Mouse (Mus musculus) MEL (cell line): Measurements from ENCODE around the gene Gm45021. TPM values are rescaled to one million over a fixed set of nuclear protein-coding genes. Genes with fewer than 3 reads are reported as not detected.

Experiments used
- DNase-seq: peaks from one replicate; pipeline ENCODE4 v3.0.0; 2011; ENCODE audit warnings: low read depth, low spot score
- H3K27ac ChIP-seq: 2 replicates; pipeline ENCODE4 v1.5.1; 2012; ENCODE audit warnings: low read depth, mild to moderate bottlenecking, control low read depth, low read length, moderate library complexity; ENCODE audit not compliant: control insufficient read depth
- H3K27me3 ChIP-seq, 2 experiments: fragments of 150-350 bp in 1 of 2; sonication (generic) in 1 of 2; 2 replicates each; pipeline ENCODE4 v1.6.1; 2012; ENCODE audit warnings: low read length in 2 of 2, mild to moderate bottlenecking in 2 of 2, improper control_type of control experiment in 1 of 2, moderate library complexity in 1 of 2; ENCODE audit not compliant: insufficient read depth in 2 of 2, control insufficient read depth in 1 of 2
- H3K36me3 ChIP-seq, 2 experiments: 2 replicates each; pipeline ENCODE4 v1.6.1; 2012 to 2014; ENCODE audit warnings: low read length in 2 of 2, improper control_type of control experiment in 1 of 2, inconsistent platforms in 1 of 2, mild to moderate bottlenecking in 1 of 2; ENCODE audit not compliant: insufficient read depth in 2 of 2, control insufficient read depth in 1 of 2
- H3K4me1 ChIP-seq, 2 experiments: fragments of 150-350 bp in 1 of 2; sonication (generic) in 1 of 2; 2 replicates each; pipeline ENCODE4 v1.6.1; 2012; ENCODE audit warnings: low read length in 2 of 2, improper control_type of control experiment in 1 of 2, mild to moderate bottlenecking in 1 of 2; ENCODE audit not compliant: insufficient read depth in 2 of 2, control insufficient read depth in 1 of 2
- H3K4me3 ChIP-seq, 2 experiments: fragments of 150-350 bp in 1 of 2; sonication (generic) in 1 of 2; 2 replicates each; pipeline ENCODE4 v1.5.1; 2012; ENCODE audit warnings: low read depth in 2 of 2, low read length in 2 of 2, mild to moderate bottlenecking in 2 of 2, moderate library complexity in 2 of 2, control low read depth in 1 of 2, improper control_type of control experiment in 1 of 2; ENCODE audit not compliant: control insufficient read depth in 1 of 2, insufficient read depth in 1 of 2
- H3K79me2 ChIP-seq: 2 replicates; pipeline ENCODE4 v1.6.1; 2012; ENCODE audit warnings: mild to moderate bottlenecking, low read length, moderate library complexity; ENCODE audit not compliant: control insufficient read depth, poor library complexity, insufficient read depth
- H3K9ac ChIP-seq: 2 replicates; pipeline ENCODE4 v1.6.1; 2012; ENCODE audit warnings: low read depth, mild to moderate bottlenecking, control low read depth, low read length, moderate library complexity; ENCODE audit not compliant: control insufficient read depth, poor library complexity, severe bottlenecking
- H3K9me3 ChIP-seq: fragments of 150-350 bp; sonication (generic); replicated peaks from 2 replicates; pipeline ENCODE4 v1.6.1; 2012; ENCODE audit warnings: mild to moderate bottlenecking, low read length, improper control_type of control experiment, moderate library complexity; ENCODE audit not compliant: insufficient read depth
- BHLHE40 ChIP-seq: IDR thresholded peaks from 2 replicates; pipeline ENCODE4 v1.6.1; 2012; ENCODE audit warnings: low read depth, mild to moderate bottlenecking, inconsistent platforms, low read length, improper control_type of control experiment, borderline replicate concordance
- CTCF ChIP-seq, 3 experiments: IDR thresholded peaks in 2 of 3; conservative IDR thresholded peaks in 1 of 3; 2 replicates each; pipeline ENCODE4 v1.5.1; 2011 to 2012; ENCODE audit warnings: low read length in 3 of 3, low read depth in 2 of 3, mild to moderate bottlenecking in 2 of 3, improper control_type of control experiment in 1 of 3, inconsistent platforms in 1 of 3, mixed read lengths in 1 of 3, moderate library complexity in 1 of 3; ENCODE audit not compliant: control insufficient read depth in 1 of 3, insufficient read depth in 1 of 3, poor library complexity in 1 of 3, severe bottlenecking in 1 of 3
- ELF1 ChIP-seq: IDR thresholded peaks from 2 replicates; pipeline ENCODE4 v1.6.1; 2014; ENCODE audit warnings: low read depth, mild to moderate bottlenecking, inconsistent platforms, low read length, improper control_type of control experiment, moderate library complexity
- EP300 ChIP-seq, 2 experiments: IDR thresholded peaks; 2 replicates each; pipeline ENCODE4 v1.6.1; 2011; ENCODE audit warnings: improper control_type of control experiment in 2 of 2, low read length in 2 of 2, low read depth in 1 of 2, mild to moderate bottlenecking in 1 of 2
- GATA1 ChIP-seq: IDR thresholded peaks from 2 replicates; pipeline ENCODE4 v1.6.1; 2011; ENCODE audit warnings: low read depth, low read length, improper control_type of control experiment
- HCFC1 ChIP-seq: IDR thresholded peaks from 2 replicates; pipeline ENCODE4 v1.6.1; 2012; ENCODE audit warnings: low read depth, mild to moderate bottlenecking, inconsistent platforms, low read length, improper control_type of control experiment, moderate library complexity
- JUND ChIP-seq: IDR thresholded peaks from 2 replicates; pipeline ENCODE4 v1.6.1; 2011; ENCODE audit warnings: low read depth, mild to moderate bottlenecking, improper control_type of control experiment, low read length
- MAFK ChIP-seq: IDR thresholded peaks from 2 replicates; pipeline ENCODE4 v1.6.1; 2011; ENCODE audit warnings: low read depth, mild to moderate bottlenecking, low read length, improper control_type of control experiment, borderline replicate concordance
- MAX ChIP-seq: IDR thresholded peaks from 2 replicates; pipeline ENCODE4 v1.6.1; 2011; ENCODE audit warnings: low read length, improper control_type of control experiment
- MEF2A ChIP-seq: IDR thresholded peaks from 2 replicates; pipeline ENCODE4 v1.6.1; 2014; ENCODE audit warnings: low read depth, mild to moderate bottlenecking, inconsistent platforms, low read length, improper control_type of control experiment; ENCODE audit not compliant: poor library complexity, insufficient replicate concordance, severe bottlenecking; ENCODE audit errors: extremely low read depth
- MXI1 ChIP-seq: IDR thresholded peaks from 2 replicates; pipeline ENCODE4 v1.6.1; 2011; ENCODE audit warnings: mild to moderate bottlenecking, low read depth, low read length, improper control_type of control experiment
- MYB ChIP-seq: IDR thresholded peaks from 2 replicates; pipeline ENCODE4 v1.6.1; 2011; ENCODE audit warnings: mild to moderate bottlenecking, low read depth, low read length, improper control_type of control experiment
- MYC ChIP-seq: IDR thresholded peaks from 2 replicates; pipeline ENCODE4 v1.6.1; 2011; ENCODE audit warnings: low read depth, mild to moderate bottlenecking, low read length, improper control_type of control experiment, moderate library complexity
- POLR2A ChIP-seq, 2 experiments: IDR thresholded peaks; 2 replicates each; pipeline ENCODE4 v1.6.1; 2011 to 2012; ENCODE audit warnings: low read length in 2 of 2, mild to moderate bottlenecking in 2 of 2, control low read depth in 1 of 2, improper control_type of control experiment in 1 of 2, low read depth in 1 of 2, moderate library complexity in 1 of 2; ENCODE audit not compliant: control insufficient read depth in 1 of 2, insufficient read depth in 1 of 2, poor library complexity in 1 of 2
- POLR2AphosphoS2 ChIP-seq: IDR thresholded peaks from 2 replicates; pipeline ENCODE4 v1.6.1; 2011; ENCODE audit warnings: low read length, improper control_type of control experiment
- RAD21 ChIP-seq: IDR thresholded peaks from 2 replicates; pipeline ENCODE4 v1.6.1; 2011; ENCODE audit warnings: mild to moderate bottlenecking, low read depth, low read length, improper control_type of control experiment
- TAL1 ChIP-seq: IDR thresholded peaks from 2 replicates; pipeline ENCODE4 v1.6.1; 2012; ENCODE audit warnings: mild to moderate bottlenecking, inconsistent platforms, low read length, moderate library complexity, mixed read lengths
- TBP ChIP-seq: IDR thresholded peaks from 2 replicates; pipeline ENCODE4 v1.8.0; 2011; ENCODE audit warnings: low read depth, low read length, improper control_type of control experiment
- TCF12 ChIP-seq: IDR thresholded peaks from 2 replicates; pipeline ENCODE4 v1.6.1; 2014; ENCODE audit warnings: low read depth, mild to moderate bottlenecking, inconsistent platforms, low read length, improper control_type of control experiment, moderate library complexity
- UBTF ChIP-seq: IDR thresholded peaks from 2 replicates; pipeline ENCODE4 v1.6.1; 2012; ENCODE audit warnings: low read depth, mild to moderate bottlenecking, inconsistent platforms, low read length, improper control_type of control experiment, moderate library complexity, borderline replicate concordance; ENCODE audit not compliant: insufficient read depth
- USF1 ChIP-seq: IDR thresholded peaks from 2 replicates; pipeline ENCODE4 v1.6.1; 2014; ENCODE audit warnings: low read depth, mild to moderate bottlenecking, inconsistent platforms, low read length, improper control_type of control experiment, moderate library complexity
- ZKSCAN1 ChIP-seq: IDR thresholded peaks from 2 replicates; pipeline ENCODE4 v1.6.1; 2012; ENCODE audit warnings: low read depth, mild to moderate bottlenecking, inconsistent platforms, low read length, improper control_type of control experiment, moderate library complexity
- ZNF384 ChIP-seq: IDR thresholded peaks from 2 replicates; pipeline ENCODE4 v1.6.1; 2012; ENCODE audit warnings: low read depth, mild to moderate bottlenecking, inconsistent platforms, low read length, improper control_type of control experiment
- polyA plus RNA-seq, 2 experiments: library from polyadenylated mRNA; stranded (reverse) in 1 of 2; unstranded in 1 of 2; fragments of >175 nt in 1 of 2; fragments of >200 nt in 1 of 2; gene quantifications; 2 replicates each; pipeline versions ENCODE4 v1.2.1 to v1.2.4; 2012; ENCODE audit warnings: low replicate concordance in 2 of 2, low read depth in 1 of 2; ENCODE audit not compliant: insufficient read length in 2 of 2, insufficient read depth in 1 of 2, missing spikeins in 1 of 2
- total RNA-seq: library from RNA; depleted of rRNA; stranded (reverse); fragments of 300-350 nt; gene quantifications from 2 replicates; pipeline ENCODE4 v1.2.3, GENCODE M21; 2012

Gm45021 gene
- total and polyA plus RNA-seq, 3 experiments = not detected

DNA sequence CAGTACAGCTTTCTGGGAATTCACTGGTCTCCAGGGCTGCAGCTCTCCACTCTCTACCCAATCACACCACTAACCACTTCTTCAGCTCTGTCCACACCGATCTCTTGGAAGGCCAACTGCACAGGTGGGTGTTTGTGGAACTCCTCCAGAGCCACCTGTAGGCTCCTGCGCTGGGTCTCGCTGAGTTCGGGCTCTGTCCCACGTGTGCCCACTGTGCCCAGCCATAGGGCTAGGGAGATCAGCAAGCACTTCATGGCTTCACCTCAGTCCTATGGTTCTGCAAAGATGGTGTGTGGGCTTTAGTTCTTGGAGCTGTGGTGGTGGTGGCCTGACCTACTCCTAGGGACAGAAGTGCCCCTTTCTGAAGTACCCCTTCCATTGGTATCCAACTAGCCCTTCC, 17.4 kb upstream of the Gm45021 start:
- no peak for DNase-seq
- TF ChIP-seq CTCF (IDR thresholded peaks at IDR 0.05 in 2 of 3, conservative IDR thresholded peaks at IDR 0.05 in 1 of 3; ENCODE audit: control insufficient read depth in 1 of 3, insufficient read depth in 1 of 3, low read depth in 2 of 3, low read length in 3 of 3, poor library complexity in 1 of 3, severe bottlenecking in 1 of 3) = no peak
- TF ChIP-seq ZKSCAN1 = no peak
- no peak for TF ChIP-seq UBTF
- TF ChIP-seq MXI1 = no peak
- no peak for TF ChIP-seq JUND
- no peak for TF ChIP-seq MYB
- TF ChIP-seq POLR2AphosphoS2 = no peak
- TF ChIP-seq, all 39 proteins: peak for 0
- no peak overlapping the region for H3K27ac ChIP-seq

DNA sequence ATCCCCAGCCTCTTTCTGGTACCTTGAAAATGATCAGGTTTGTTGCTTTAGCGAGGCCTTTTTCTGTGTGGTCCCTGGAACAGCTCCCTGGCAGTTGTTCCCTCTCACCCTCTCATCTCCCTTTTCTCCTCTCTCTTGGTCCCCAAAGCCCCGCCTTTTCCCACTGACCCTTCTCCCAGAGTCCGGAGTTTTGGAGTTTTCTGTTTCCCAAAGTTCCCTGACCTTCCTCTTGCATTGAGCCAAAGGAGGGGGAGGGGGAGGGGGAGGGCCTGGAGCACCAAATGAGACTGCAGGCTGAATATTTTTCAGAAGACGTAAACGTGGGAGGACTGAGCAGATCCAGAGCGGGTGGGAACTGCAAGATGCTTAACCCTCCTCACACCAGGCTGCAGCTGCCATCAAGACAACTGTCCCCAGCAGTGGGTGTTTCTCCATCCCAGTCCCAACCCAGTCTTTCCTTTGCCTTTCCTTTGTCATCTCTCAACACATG, 16.8 kb upstream of the Gm45021 start, which contains the start of gene Rarres2:
TSS of gene Rarres2 (minus strand) at position 218 of the 490 bp plus-strand sequence.
- no peaks in the 10 kb centered on the region for H3K79me2 ChIP-seq
- TF ChIP-seq MXI1 = no peak
- TF ChIP-seq GATA1 = no peak
- no peak for TF ChIP-seq RAD21
- no peak for TF ChIP-seq ELF1
- TF ChIP-seq TCF12 = no peak
- TF ChIP-seq MAFK = no peak
- TF ChIP-seq MEF2A = no peak
- no peak for TF ChIP-seq ZNF384
- TF ChIP-seq MYB = no peak
- TF ChIP-seq, all 39 proteins: peak for 0
- Histone ChIP-seq H3K36me3 (no peaks in the 10 kb centered on the region), H3K27me3 (no peaks in the 10 kb centered on the region), H3K4me3 (no peak within 1 kb of the TSS), H3K27ac (no peak within 1 kb of the TSS), H3K4me1 (no peaks in the 10 kb centered on the region), H3K9ac (no peak within 1 kb of the TSS), H3K9me3 (no peaks in the 10 kb centered on the region)
- DNase-seq = no peak

More for the DNA sequence above, 17.4 kb upstream of the Gm45021 start:
- Histone ChIP-seq H3K9ac (no peak overlapping the region), H3K4me1 (no peaks in the 10 kb centered on the region), H3K27me3 (no peaks in the 10 kb centered on the region), H3K36me3 (no peaks in the 10 kb centered on the region), H3K79me2 (no peaks in the 10 kb centered on the region), H3K9me3 (no peaks in the 10 kb centered on the region), H3K4me3 (no peak overlapping the region)

DNA sequence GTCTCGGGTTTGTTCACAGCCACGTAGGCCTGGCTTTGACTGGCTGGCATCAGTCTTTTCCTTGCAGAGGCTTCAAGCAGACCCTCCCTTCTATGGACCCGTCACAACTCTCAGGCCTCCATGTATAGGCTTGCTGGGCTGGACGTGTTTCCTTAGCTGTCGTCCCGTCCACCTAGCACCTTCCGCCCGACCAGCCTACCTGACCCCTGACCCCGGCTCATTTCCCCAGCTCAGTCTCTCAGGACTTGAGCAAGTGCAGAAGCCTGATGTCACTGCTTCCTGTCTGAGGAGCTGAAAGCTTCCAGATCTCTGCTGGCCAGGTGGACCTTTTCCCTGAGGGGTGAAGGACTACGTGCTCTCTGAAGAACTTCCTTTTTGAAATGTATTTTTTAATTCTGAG, 16.1 kb upstream of the Gm45021 start:
- no peak for DNase-seq
- no peaks in the 10 kb centered on the region for H3K4me1 ChIP-seq
- no peak overlapping the region for H3K9ac ChIP-seq
- H3K36me3 ChIP-seq = no peaks in the 10 kb centered on the region
- no peak overlapping the region for H3K4me3 ChIP-seq
- no peaks in the 10 kb centered on the region for H3K79me2 ChIP-seq
- TF ChIP-seq POLR2A (IDR thresholded peaks at IDR 0.05; ENCODE audit: control insufficient read depth in 1 of 2, insufficient read depth in 1 of 2, low read depth in 1 of 2, low read length in 2 of 2, poor library complexity in 1 of 2) (no peak), CTCF (IDR thresholded peaks at IDR 0.05 in 2 of 3, conservative IDR thresholded peaks at IDR 0.05 in 1 of 3; ENCODE audit: control insufficient read depth in 1 of 3, insufficient read depth in 1 of 3, low read depth in 2 of 3, low read length in 3 of 3, poor library complexity in 1 of 3, severe bottlenecking in 1 of 3) (no peak), BHLHE40 (no peak), ZNF384 (no peak), MEF2A (no peak), EP300 (IDR thresholded peaks at IDR 0.05; ENCODE audit: low read depth in 1 of 2, low read length in 2 of 2) (no peak), MAFK (no peak), TCF12 (no peak), TAL1 (no peak), HCFC1 (no peak), MXI1 (no peak), MYB (no peak), USF1 (no peak), RAD21 (no peak), MYC (no peak), MAX (no peak), JUND (no peak), TBP (no peak)
- H3K27me3 ChIP-seq = no peaks in the 10 kb centered on the region
- no peaks in the 10 kb centered on the region for H3K9me3 ChIP-seq
- H3K27ac ChIP-seq = no peak overlapping the region
